Mouse (Mus musculus): ENCODE results near the gene Ctnnbip1.

- no peak for TF ChIP-seq CTCF (IDR thresholded peaks at IDR 0.05; ENCODE audit: low read depth, low read length)
- TF ChIP-seq POLR2A (IDR thresholded peaks at IDR 0.05; ENCODE audit: extremely low read depth, insufficient read depth, low read length) = no peak
Measured at GRCm38 (mm10) chr4:149499790-149500189, 18.2 kb upstream of the Ctnnbip1 start.

All from liver, adult 2 months (tissue).